Mouse (Mus musculus) lung, adult 18-20 months (tissue): ENCODE measurements around the gene Gipc3.

Source experiments
- DNase-seq, 2 experiments: peaks; one replicate each; pipeline ENCODE4 v3.0.0; 2022; ENCODE audit warnings: mixed read lengths in 2 of 2

The Gipc3 gene

DNA sequence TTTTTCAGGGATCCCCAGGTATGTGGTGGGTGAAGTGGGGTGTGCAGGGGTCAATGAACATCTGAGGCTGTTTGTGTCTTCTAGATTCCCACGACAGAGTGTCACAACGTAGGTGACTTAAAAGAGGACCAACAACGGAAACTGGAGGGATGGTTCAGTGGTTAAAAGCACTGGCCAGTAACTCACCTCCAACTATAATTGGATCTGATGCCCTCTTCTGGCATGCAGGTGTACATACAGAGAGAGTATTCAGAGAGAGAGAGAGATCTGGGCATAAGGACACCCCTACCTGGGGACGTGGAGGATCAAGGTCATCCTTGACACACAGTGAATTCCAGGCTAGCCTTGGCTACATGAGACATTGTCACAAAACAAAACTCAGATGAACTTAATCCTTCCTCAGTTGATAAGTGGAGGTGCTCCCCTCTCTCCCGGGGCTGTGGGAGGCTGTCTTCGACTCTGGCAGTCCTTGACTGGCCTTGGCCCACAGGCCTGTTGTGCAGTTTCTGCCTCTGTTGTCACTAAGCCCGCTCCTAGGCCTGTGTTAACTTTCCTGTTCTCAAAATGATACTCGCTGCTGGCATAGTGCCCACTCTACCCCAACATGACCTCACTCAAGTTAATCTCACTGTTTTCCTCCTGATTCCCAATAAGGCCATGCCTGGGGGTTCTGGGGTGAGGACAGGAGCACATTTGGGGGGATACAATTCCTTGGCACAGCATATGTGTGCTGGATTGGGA lies 1.5 kb upstream of the Gipc3 start:
- DNase-seq, result no peak

DNA sequence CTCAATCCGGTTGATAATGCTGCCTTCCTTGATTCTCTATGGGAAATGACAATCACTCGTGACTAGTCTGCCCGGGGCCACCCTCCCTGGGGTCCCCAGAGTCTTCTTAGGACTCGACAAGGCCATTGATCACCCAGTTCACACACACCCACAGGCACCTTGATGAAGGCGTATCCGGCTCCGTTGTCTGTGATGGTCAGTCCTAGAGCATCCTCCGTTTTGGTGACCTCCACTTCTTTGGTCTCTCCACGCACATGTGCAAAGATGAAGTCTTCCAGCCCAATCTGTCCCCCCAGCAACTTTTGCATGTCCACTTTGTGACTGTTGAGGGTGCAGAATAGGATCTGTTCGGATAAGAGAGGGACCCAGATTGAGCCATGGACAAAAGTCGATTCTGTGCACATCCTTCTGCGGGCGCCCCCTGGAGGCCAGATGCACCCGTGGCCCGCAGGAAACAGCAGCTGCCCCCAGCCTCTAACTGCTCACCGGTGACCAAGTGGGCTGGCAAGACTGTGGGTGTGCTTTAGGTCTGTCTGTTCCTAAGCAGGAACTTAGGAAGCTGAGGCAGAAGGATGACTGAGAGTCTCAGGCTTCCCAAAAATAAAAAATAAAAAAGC lies 1.6 kb downstream of the Gipc3 start:
- peak; percentile 55 to 75 for DNase-seq

GRCm38 (mm10) chr10:81340551-81341332 lies 2.3 kb downstream of the Gipc3 start:
- DNase-seq, result no peak

GRCm38 (mm10) chr10:81336558-81336957 lies 6.5 kb downstream of the Gipc3 start:
- DNase-seq, result no peak

DNA sequence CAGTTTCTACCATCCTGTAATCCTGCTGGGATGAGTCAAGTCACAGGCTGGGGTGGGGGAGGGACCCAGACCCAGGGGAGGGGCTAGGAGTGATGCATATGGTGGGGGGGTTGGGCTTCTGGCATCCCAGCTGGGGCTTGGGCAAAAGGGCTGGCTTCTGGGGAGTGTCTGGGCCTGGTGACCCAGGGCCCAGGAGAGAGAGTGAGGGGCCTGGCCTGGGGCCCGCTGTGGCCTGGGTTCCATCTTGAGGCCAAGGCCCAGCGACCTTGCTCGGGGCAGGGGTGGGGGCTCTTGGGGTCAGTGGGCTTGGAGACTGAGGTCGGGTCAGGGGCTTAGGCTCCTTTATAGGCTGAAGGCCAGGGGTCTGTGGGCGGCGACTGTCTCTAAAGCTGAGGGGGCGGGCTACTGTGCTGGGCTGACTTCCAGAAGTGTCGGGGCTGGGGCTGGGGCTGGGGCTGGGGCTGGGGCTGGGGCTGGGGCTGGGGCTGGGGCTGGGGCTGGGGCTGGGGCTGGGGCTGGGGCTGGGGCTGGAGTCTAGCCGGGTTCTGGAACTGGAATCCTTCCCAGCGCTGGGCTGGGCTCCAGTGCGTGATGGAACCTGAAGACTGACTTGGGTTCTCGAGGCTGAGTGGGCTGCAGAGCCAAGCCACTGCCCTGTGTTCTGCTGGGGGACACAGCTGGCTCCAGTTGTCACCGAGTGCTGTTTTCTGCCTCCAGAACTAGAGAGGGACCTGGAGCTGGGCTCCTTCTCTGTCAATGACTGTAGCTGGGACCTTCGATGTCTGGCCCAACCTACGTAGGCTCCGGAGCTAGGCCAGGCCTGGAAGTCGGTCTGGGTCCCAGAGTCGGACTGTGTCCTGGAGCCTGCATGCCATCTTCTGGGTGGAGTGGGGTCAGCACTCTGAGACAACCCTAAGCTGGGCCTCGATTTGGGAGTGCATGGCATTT lies 7.4 kb downstream of the Gipc3 start:
- no peak for DNase-seq

DNA sequence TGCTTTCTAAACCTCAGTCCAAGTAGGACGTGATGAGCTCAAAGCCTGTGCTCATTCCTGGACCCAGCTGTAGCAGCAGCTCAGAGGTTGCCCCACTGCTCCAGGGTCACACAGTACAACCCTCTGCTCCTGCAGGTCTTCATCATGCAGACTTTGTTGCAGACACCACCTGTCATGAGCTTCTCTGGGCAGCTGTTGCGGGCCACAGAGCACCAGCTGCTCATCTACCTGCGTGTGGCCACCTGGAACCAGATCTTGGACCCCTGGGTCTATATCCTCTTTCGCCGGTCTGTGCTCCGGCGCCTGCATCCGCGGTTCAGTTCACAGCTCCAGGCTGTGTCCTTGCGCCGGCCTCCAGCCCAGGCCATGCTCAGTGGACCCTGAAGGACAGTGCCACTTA lies 8.7 kb downstream of the Gipc3 start:
- no peak for DNase-seq

DNA sequence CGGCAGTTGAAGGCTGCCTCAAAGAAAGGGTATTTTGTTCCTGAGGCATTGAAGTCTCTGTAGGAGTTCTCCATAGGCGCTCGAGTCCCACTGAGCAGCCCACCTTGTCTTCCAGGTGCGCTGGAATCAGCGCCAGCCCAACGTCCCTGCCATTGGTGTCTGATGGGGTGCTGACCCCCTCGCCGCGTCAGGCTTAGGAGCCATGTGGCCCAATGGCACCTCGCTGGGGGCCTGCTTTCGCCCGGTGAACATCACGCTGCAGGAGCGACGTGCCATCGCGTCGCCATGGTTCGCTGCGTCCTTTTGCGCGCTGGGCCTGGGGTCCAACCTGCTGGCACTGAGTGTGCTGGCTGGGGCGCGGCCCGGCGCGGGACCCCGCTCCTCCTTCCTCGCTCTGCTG lies 10.8 kb downstream of the Gipc3 start:
- DNase-seq, result no peak

DNA sequence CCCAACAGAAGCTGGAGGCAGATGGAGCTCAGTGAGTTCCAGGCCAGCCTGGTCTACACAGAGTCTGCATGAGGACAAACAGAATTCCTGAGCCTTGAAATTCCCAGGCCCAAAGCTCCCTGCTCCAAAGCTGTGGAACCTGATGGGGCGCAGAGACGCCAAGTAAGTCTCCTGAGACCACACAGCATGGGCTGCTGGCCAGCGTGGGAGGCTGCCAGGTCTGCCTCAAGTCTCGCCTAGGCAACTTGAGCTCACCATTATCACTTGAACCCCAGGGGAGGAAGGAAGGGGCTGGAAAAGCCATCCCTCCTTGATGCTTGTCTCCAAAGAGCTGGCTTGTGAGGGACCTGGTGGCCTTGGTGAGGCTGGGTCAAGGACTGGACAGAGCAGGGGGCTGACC lies 13.1 kb downstream of the Gipc3 start:
- no peak for DNase-seq

DNA sequence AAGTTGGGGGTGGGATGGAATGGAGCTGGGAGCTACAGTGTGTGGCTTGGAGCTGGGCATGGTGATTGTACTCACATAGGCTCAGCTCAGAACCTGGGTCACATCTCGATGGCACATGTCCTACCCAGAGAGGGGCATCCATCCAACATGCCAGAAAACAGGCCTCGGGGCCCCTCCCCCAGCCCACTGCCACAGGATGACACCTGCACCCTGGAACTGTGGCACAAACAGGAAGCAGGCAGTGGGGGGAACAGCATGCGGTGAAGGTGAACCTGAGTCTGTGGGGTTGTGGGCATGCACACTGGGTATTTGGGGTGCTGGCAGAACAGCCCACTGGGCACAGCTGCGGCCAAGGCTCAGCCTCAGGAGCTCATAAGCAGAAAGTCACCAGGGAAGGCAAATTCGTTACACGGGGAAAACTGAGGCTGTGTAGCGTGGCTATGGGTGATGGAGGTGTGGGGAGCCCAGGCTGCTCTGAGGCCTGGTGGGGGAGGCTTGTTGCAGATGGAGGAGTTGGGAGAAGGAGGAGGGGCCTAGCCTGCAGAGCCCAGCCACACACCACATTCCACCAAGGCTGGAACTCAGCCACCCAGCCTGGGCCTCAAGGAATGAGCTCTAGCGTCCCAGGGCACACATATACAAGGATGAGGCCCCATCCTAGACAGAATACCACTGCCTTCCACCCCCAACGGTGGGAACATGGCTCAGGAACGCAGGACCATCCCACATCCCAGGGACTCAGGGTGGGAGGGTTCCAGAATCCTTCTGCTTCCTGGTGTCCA lies 13.7 kb downstream of the Gipc3 start:
- DNase-seq, result no peak

DNA sequence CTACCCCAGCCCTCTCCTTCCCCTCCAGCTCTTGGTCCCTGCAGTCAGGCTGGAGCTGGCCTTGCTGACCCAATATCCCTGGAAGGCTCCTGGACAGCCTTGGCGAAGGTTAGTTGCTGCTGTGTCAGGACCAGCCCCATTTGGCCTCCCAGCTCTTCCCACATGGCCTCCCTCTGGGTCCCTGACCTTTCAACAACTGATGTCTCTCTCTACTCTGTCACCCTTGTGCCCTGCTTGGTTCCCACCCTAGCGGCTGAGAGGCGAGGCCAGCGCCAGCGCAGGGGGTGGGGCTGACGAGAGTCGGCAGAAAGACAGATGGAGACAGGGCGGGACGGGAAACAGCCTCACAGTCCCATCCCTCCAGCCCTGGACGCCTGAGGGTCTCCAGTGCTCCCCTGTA lies 14.7 kb downstream of the Gipc3 start, which contains the start of gene Tbxa2r:
Gene Tbxa2r (plus strand): TSS at position 346 of the 400 bp plus-strand sequence.
- DNase-seq, result peak; percentile 67 to 75

GRCm38 (mm10) chr10:81327959-81328358 lies 15.1 kb downstream of the Gipc3 start:
- peak in 1 of 2 experiments; percentile 47 for DNase-seq

DNA sequence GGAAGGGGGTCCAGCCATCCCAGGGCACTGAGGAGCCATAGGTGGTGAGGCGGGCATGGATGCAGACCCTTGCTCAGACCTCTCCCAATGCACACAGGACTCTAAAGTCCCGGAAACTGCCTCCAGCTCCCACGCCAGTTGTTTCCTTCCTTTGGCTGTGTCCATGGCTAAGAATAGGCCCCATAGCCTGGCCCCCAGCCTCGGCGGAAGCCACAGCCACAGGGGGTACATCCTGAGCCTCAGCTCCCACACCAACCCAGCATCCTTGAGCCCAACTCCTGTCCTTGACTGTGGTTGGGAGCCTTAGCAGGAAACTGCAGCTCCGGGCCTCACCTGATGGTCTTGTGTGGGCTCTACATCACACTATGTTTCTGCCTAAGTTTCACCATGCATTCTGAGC lies 16.2 kb downstream of the Gipc3 start:
- peak in 1 of 2 experiments; percentile 50 for DNase-seq

DNA sequence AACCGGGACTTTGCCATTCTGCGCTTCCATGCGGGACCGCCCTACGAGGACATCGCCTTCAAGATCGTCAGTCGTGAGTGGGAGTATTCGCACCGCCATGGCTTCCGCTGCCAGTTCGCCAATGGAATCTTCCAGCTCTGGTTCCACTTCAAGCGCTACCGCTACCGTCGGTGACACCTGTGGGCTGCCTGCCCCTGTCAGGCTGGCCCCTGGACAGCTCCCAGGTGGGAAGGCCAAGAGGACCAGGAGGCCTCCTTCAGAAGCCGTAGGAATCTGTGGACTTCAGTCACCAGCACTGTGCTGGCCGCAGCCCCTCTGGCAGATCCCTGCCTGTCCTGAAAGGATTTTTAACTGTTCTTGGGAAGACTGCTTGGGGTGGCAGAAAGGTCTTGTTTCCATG lies 17.3 kb downstream of the Gipc3 start:
- no peak for DNase-seq

DNA sequence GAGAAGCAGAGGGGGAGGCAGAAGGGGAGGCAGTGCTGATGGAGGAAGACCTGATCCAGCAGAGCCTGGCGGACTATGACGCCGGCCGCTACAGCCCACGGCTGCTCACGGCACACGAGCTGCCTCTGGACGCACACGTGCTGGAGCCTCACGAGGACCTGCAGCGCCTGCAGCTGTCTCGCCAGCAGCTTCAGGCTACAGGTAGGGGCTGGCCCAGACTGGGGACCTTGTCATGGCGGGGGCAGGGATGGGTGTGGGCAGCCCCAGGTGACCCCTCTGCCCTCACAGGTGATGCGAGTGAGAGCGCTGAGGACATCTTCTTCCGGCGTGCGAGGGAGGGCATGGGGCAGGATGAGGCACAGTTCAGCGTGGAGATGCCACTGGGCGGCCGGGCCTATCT lies 17.9 kb downstream of the Gipc3 start:
- no peak for DNase-seq

GRCm38 (mm10) chr10:81323791-81324530 lies 19.1 kb downstream of the Gipc3 start:
- DNase-seq, result no peak

- no peak for DNase-seq
Observed at GRCm38 (mm10) chr10:81323141-81323775, 19.8 kb downstream of the Gipc3 start.

GRCm38 (mm10) chr10:81322444-81322843 lies 20.6 kb downstream of the Gipc3 start:
- DNase-seq, result no peak

- DNase-seq, result no peak
Observed at GRCm38 (mm10) chr10:81321436-81321835, 21.6 kb downstream of the Gipc3 start.

- DNase-seq, result peak; percentile 100
Observed at GRCm38 (mm10) chr10:81320550-81321347, 22.3 kb downstream of the Gipc3 start, which contains the start of gene Cactin. Cactin (plus strand) TSS chr10:81321103.
